Mouse (Mus musculus): ENCODE measurements around the gene Mnt. TPM values are rescaled to one million over a fixed set of nuclear protein-coding genes. Genes with fewer than 3 reads are reported as not detected.
"Not testable (repeated sequence)": the region's sequence is repeated elsewhere in the genome, so short reads cannot be mapped to it uniquely, and the experiment has no call there.

Gene Mnt
- 8.7 and 9.7 TPM in 2 replicates for polyA plus RNA-seq (2015; fragmentation: Nextera tagmentation; extraction: Ambion mirVana)

GRCm38 (mm10) chr11:74830256-74831161, at the start of gene Mnt:
Mnt (plus strand) TSS chr11:74830920.
- peak; percentile 90 for ATAC-seq (ENCODE audit: low FRiP score, low read depth)
- peaks cover 38% of the 10 kb centered on the region for H3K4me1 ChIP-seq (replicated peaks)
- no peaks in the 10 kb centered on the region for H3K36me3 ChIP-seq
- no peaks in the 10 kb centered on the region for H3K27me3 ChIP-seq
- peak within 1 kb of the TSS; percentile 93 for H3K9ac ChIP-seq
- peak within 1 kb of the TSS; percentile 95 for H3K27ac ChIP-seq (replicated peaks)
- WGBS, result under 1% methylated on average over 70 of the region's 70 CpGs
- H3K4me2 ChIP-seq, result peak within 1 kb of the TSS; percentile 85
- H3K9me3 ChIP-seq, result no peaks in the 10 kb centered on the region
- peak within 1 kb of the TSS; percentile 88 for H3K4me3 ChIP-seq

GRCm38 (mm10) chr11:74792874-74793273, 37.8 kb upstream of the Mnt start:
- Histone ChIP-seq H3K27me3 (no peaks in the 10 kb centered on the region), H3K4me3 (no peak overlapping the region), H3K27ac (replicated peaks) (no peak overlapping the region), H3K4me1 (replicated peaks) (no peaks in the 10 kb centered on the region), H3K9me3 (no peaks in the 10 kb centered on the region), H3K36me3 (peaks cover 78% of the 10 kb centered on the region), H3K9ac (no peak overlapping the region), H3K4me2 (no peak overlapping the region)
- WGBS, result 95% methylated on average over 4 of the region's 4 CpGs
- no peak for ATAC-seq (ENCODE audit: low FRiP score, low read depth)

- Histone ChIP-seq H3K36me3 (peaks cover 56% of the 10 kb centered on the region), H3K9me3 (no peaks in the 10 kb centered on the region), H3K4me3 (no peak overlapping the region), H3K27ac (replicated peaks) (no peak overlapping the region), H3K4me2 (no peak overlapping the region), H3K4me1 (replicated peaks) (no peaks in the 10 kb centered on the region), H3K27me3 (no peaks in the 10 kb centered on the region), H3K9ac (no peak overlapping the region)
- 66% methylated on average over 4 of the region's 4 CpGs for WGBS
- ATAC-seq (ENCODE audit: low FRiP score, low read depth), result no peak
Measured at GRCm38 (mm10) chr11:74800658-74801057, 30.1 kb upstream of the Mnt start.

- Histone ChIP-seq H3K4me1 (replicated peaks) (no peaks in the 10 kb centered on the region), H3K9ac (no peak overlapping the region), H3K9me3 (no peaks in the 10 kb centered on the region), H3K27me3 (no peaks in the 10 kb centered on the region), H3K4me2 (no peak overlapping the region), H3K36me3 (peaks cover 54% of the 10 kb centered on the region), H3K27ac (replicated peaks) (no peak overlapping the region), H3K4me3 (no peak overlapping the region)
- 98% methylated on average over 3 of the region's 3 CpGs for WGBS
- no peak for ATAC-seq (ENCODE audit: low FRiP score, low read depth)
Measured at GRCm38 (mm10) chr11:74804081-74804627, 26.6 kb upstream of the Mnt start.

GRCm38 (mm10) chr11:74807246-74807882, 23.4 kb upstream of the Mnt start:
- no peak for ATAC-seq (ENCODE audit: low FRiP score, low read depth)
- Histone ChIP-seq H3K9me3 (no peaks in the 10 kb centered on the region), H3K27me3 (no peaks in the 10 kb centered on the region), H3K9ac (no peak overlapping the region), H3K4me1 (replicated peaks) (no peaks in the 10 kb centered on the region), H3K4me2 (no peak overlapping the region), H3K27ac (replicated peaks) (no peak overlapping the region), H3K36me3 (peaks cover 49% of the 10 kb centered on the region), H3K4me3 (no peak overlapping the region)
- 90% methylated on average over 6 of the region's 6 CpGs for WGBS

- no peak overlapping the region for H3K27ac ChIP-seq (replicated peaks)
- ATAC-seq (ENCODE audit: low FRiP score, low read depth), result no peak
- no peak overlapping the region for H3K4me3 ChIP-seq
- no peaks in the 10 kb centered on the region for H3K27me3 ChIP-seq
- peaks cover 44% of the 10 kb centered on the region for H3K36me3 ChIP-seq
- no peak overlapping the region for H3K9ac ChIP-seq
- WGBS, result 92% methylated on average over 6 of the region's 6 CpGs
- no peaks in the 10 kb centered on the region for H3K4me1 ChIP-seq (replicated peaks)
- H3K9me3 ChIP-seq, result no peaks in the 10 kb centered on the region
- H3K4me2 ChIP-seq, result no peak overlapping the region
Measured at GRCm38 (mm10) chr11:74808251-74808853, 22.4 kb upstream of the Mnt start.

GRCm38 (mm10) chr11:74810134-74810533, 20.6 kb upstream of the Mnt start:
- H3K27ac ChIP-seq (replicated peaks), result no peak overlapping the region
- H3K27me3 ChIP-seq, result no peaks in the 10 kb centered on the region
- H3K9me3 ChIP-seq, result no peaks in the 10 kb centered on the region
- no peaks in the 10 kb centered on the region for H3K4me1 ChIP-seq (replicated peaks)
- ATAC-seq (ENCODE audit: low FRiP score, low read depth), result no peak
- H3K4me2 ChIP-seq, result no peak overlapping the region
- H3K4me3 ChIP-seq, result no peak overlapping the region
- no peak overlapping the region for H3K9ac ChIP-seq
- peaks cover 31% of the 10 kb centered on the region for H3K36me3 ChIP-seq

GRCm38 (mm10) chr11:74811027-74811426, 19.7 kb upstream of the Mnt start:
- WGBS, result 48% methylated on average over 3 of the region's 3 CpGs
- not testable (repeated sequence) for H3K27ac ChIP-seq (replicated peaks); H3K9ac ChIP-seq; ATAC-seq (ENCODE audit: low FRiP score, low read depth); H3K4me1 ChIP-seq (replicated peaks); H3K4me3 ChIP-seq; H3K27me3 ChIP-seq; H3K4me2 ChIP-seq; H3K9me3 ChIP-seq
- peaks cover 25% of the 10 kb centered on the region for H3K36me3 ChIP-seq

- WGBS, result 52% methylated on average over 5 of the region's 5 CpGs
- Histone ChIP-seq H3K4me1 (replicated peaks) (no peaks in the 10 kb centered on the region), H3K27me3 (no peaks in the 10 kb centered on the region), H3K9ac (no peak overlapping the region), H3K4me3 (no peak overlapping the region), H3K4me2 (no peak overlapping the region), H3K27ac (replicated peaks) (no peak overlapping the region), H3K9me3 (no peaks in the 10 kb centered on the region), H3K36me3 (peaks cover 20% of the 10 kb centered on the region)
- no peak for ATAC-seq (ENCODE audit: low FRiP score, low read depth)
Measured at GRCm38 (mm10) chr11:74811538-74811937, 19.2 kb upstream of the Mnt start.

GRCm38 (mm10) chr11:74815795-74816194, 14.9 kb upstream of the Mnt start:
- no peak for ATAC-seq (ENCODE audit: low FRiP score, low read depth)
- H3K9me3 ChIP-seq, result no peaks in the 10 kb centered on the region
- H3K4me3 ChIP-seq, result no peak overlapping the region
- H3K27me3 ChIP-seq, result no peaks in the 10 kb centered on the region
- H3K36me3 ChIP-seq, result peaks cover 24% of the 10 kb centered on the region
- no peak overlapping the region for H3K9ac ChIP-seq
- H3K4me2 ChIP-seq, result no peak overlapping the region
- H3K27ac ChIP-seq (replicated peaks), result no peak overlapping the region
- H3K4me1 ChIP-seq (replicated peaks), result no peaks in the 10 kb centered on the region

GRCm38 (mm10) chr11:74820921-74821320, 9.8 kb upstream of the Mnt start:
- no peak overlapping the region for H3K27ac ChIP-seq (replicated peaks)
- ATAC-seq (ENCODE audit: low FRiP score, low read depth), result no peak
- no peak overlapping the region for H3K9ac ChIP-seq
- H3K4me2 ChIP-seq, result no peak overlapping the region
- 72% methylated on average over 1 of the region's 1 CpGs for WGBS
- no peaks in the 10 kb centered on the region for H3K27me3 ChIP-seq
- no peaks in the 10 kb centered on the region for H3K9me3 ChIP-seq
- H3K4me1 ChIP-seq (replicated peaks), result no peaks in the 10 kb centered on the region
- H3K36me3 ChIP-seq, result peaks cover 24% of the 10 kb centered on the region
- no peak overlapping the region for H3K4me3 ChIP-seq

- Histone ChIP-seq H3K4me1 (replicated peaks) (no peaks in the 10 kb centered on the region), H3K36me3 (peaks cover 24% of the 10 kb centered on the region), H3K9me3 (no peaks in the 10 kb centered on the region), H3K27me3 (no peaks in the 10 kb centered on the region), H3K4me2 (no peak overlapping the region), H3K4me3 (no peak overlapping the region), H3K9ac (no peak overlapping the region), H3K27ac (replicated peaks) (no peak overlapping the region)
- ATAC-seq (ENCODE audit: low FRiP score, low read depth), result no peak
- WGBS, result 24% methylated on average over 1 of the region's 1 CpGs
Measured at GRCm38 (mm10) chr11:74821463-74821862, 9.3 kb upstream of the Mnt start.

Data from hindbrain, embryonic 15.5 days (tissue).